Mouse (Mus musculus) limb, embryonic 15.5 days (tissue): ENCODE measurements around the gene Larp6. TPM values are rescaled to one million over a fixed set of nuclear protein-coding genes. Genes with fewer than 3 reads are reported as not detected.
A peak's percentile ranks its signal among the peaks of the same experiment; 100 is the strongest.

Source experiments
- ATAC-seq: fragments of 200-750 bp; cut with Nextera tagmentation; 2 replicates; pipeline ENCODE4 v1.8.0; 2017; ENCODE audit warnings: low read depth, moderate TSS enrichment; ENCODE audit not compliant: insufficient number of reproducible peaks, low FRiP score, low TSS enrichment
- H3K27ac ChIP-seq: fragments of 300-500 bp; sonication (generic); 2 replicates; pipeline ENCODE4 v1.5.1; 2015; ENCODE audit warnings: moderate library complexity, mild to moderate bottlenecking, inconsistent platforms
- H3K27me3 ChIP-seq: fragments of 300-500 bp; sonication (generic); 2 replicates; pipeline ENCODE4 v1.6.1; 2015; ENCODE audit warnings: inconsistent platforms
- H3K36me3 ChIP-seq: fragments of 300-500 bp; sonication (generic); 2 replicates; pipeline ENCODE4 v1.6.1; 2015; ENCODE audit warnings: inconsistent platforms
- H3K4me1 ChIP-seq: fragments of 300-500 bp; sonication (generic); 2 replicates; pipeline ENCODE4 v1.6.1; 2015; ENCODE audit warnings: inconsistent platforms
- H3K4me2 ChIP-seq: fragments of 300-500 bp; sonication (generic); 2 replicates; pipeline ENCODE4 v1.6.1; 2015; ENCODE audit warnings: mild to moderate bottlenecking, inconsistent platforms
- H3K4me3 ChIP-seq: fragments of 300-500 bp; sonication (generic); 2 replicates; pipeline ENCODE4 v1.5.1; 2015; ENCODE audit warnings: mild to moderate bottlenecking, inconsistent platforms
- H3K9ac ChIP-seq: fragments of 300-500 bp; sonication (generic); 2 replicates; pipeline ENCODE4 v1.6.1; 2015; ENCODE audit warnings: inconsistent platforms
- H3K9me3 ChIP-seq: fragments of 300-500 bp; sonication (generic); 2 replicates; pipeline ENCODE4 v1.6.1; 2016; ENCODE audit warnings: inconsistent platforms
- WGBS: fragments of 180-500 bp; shearing (Covaris S2); methylation state at CpG from one replicate; pipeline ENCODE4 v1.1.7; 2015; 5-methylcytosine and 5-hydroxymethylcytosine counted together
- polyA plus RNA-seq: library from polyadenylated mRNA; unstranded; fragments of >200 nt; fragmentation: Nextera tagmentation; extraction: Ambion mirVana; gene quantifications from 2 replicates; pipeline ENCODE4 v1.2.1, GENCODE M21; 2015

The Larp6 gene
- polyA plus RNA-seq, 1 experiment from 2014 or later, result 4.1 TPM

- Histone ChIP-seq H3K27ac (no peak overlapping the region), H3K27me3 (no peaks in the 10 kb centered on the region), H3K9ac (no peak overlapping the region), H3K4me3 (no peak overlapping the region), H3K4me1 (peaks cover 11% of the 10 kb centered on the region), H3K4me2 (no peak overlapping the region), H3K36me3 (no peaks in the 10 kb centered on the region), H3K9me3 (no peaks in the 10 kb centered on the region)
- no peak for ATAC-seq
- 50% methylated on average over 5 of the region's 5 CpGs for WGBS
Measured at GRCm38 (mm10) chr9:60715828-60716227, 3.0 kb downstream of the Larp6 start.

- H3K9me3 ChIP-seq, result no peaks in the 10 kb centered on the region
- WGBS, result 56% methylated on average over 3 of the region's 3 CpGs
- no peak overlapping the region for H3K4me2 ChIP-seq
- H3K27me3 ChIP-seq, result no peaks in the 10 kb centered on the region
- H3K4me3 ChIP-seq, result no peak overlapping the region
- H3K27ac ChIP-seq, result no peak overlapping the region
- peaks cover 8% of the 10 kb centered on the region for H3K4me1 ChIP-seq
- ATAC-seq, result no peak
- no peak overlapping the region for H3K9ac ChIP-seq
- H3K36me3 ChIP-seq, result no peaks in the 10 kb centered on the region
Measured at GRCm38 (mm10) chr9:60718284-60718683, 5.5 kb downstream of the Larp6 start.

DNA sequence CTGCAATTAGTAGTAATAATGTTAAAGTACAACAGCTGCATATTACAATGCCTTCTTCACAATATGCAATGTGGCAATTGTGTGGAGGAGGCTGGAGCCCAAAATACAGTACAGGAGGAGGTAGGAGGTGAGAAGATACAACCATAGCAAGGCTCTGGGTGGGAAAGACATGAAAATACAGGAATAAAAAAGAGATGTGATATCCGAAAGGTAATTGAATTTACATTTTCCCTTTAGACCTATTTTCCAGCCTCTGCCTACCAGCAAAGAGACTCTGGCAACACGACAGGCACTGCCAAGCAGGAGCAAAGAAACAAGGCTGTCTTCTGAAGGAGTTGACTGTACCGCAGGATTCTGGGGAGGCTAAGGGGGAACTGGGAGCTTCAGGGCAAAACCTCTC is 6.9 kb downstream of the Larp6 start:
- 75% methylated on average over 3 of the region's 3 CpGs for WGBS
- Histone ChIP-seq H3K4me1 (no peaks in the 10 kb centered on the region), H3K4me3 (no peak overlapping the region), H3K27ac (no peak overlapping the region), H3K36me3 (no peaks in the 10 kb centered on the region), H3K27me3 (no peaks in the 10 kb centered on the region), H3K4me2 (no peak overlapping the region), H3K9ac (no peak overlapping the region), H3K9me3 (no peaks in the 10 kb centered on the region)
- ATAC-seq, result no peak

DNA sequence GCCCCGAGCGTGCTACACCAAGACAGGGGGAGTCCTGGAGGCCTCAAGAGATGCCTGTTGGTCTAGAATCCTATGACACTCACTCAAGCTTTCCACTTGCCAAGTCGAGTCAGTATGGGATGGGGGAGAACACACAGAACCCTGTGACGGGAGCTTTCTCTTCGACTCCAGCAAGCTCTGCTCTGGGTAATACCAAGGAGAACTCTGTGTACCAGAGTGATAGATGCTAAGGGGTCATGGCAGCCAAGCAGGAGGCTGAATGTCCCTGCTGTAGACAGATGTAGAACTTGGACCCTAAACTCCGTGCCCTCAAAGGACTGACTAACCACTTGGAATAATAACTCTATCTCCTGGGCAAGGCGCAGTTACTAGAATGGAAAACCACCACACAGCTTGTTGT is 12.2 kb downstream of the Larp6 start:
- Histone ChIP-seq H3K4me3 (no peak overlapping the region), H3K36me3 (peaks cover 3% of the 10 kb centered on the region; the same call in 1 of the 2 replicates), H3K4me2 (no peak overlapping the region), H3K4me1 (no peaks in the 10 kb centered on the region), H3K27ac (no peak overlapping the region), H3K9me3 (no peaks in the 10 kb centered on the region), H3K27me3 (no peaks in the 10 kb centered on the region), H3K9ac (no peak overlapping the region)
- no peak for ATAC-seq
- WGBS, result 90% methylated on average over 7 of the region's 7 CpGs

- no peak for ATAC-seq
- WGBS, result 88% methylated on average over 2 of the region's 2 CpGs
- H3K27me3 ChIP-seq, result no peaks in the 10 kb centered on the region
Measured at GRCm38 (mm10) chr9:60734321-60734720, 21.5 kb downstream of the Larp6 start.

GRCm38 (mm10) chr9:60739126-60739525 is 26.3 kb downstream of the Larp6 start:
- peaks cover 20% of the 10 kb centered on the region for H3K4me1 ChIP-seq
- H3K9ac ChIP-seq, result no peak overlapping the region
- WGBS, result 88% methylated on average over 5 of the region's 5 CpGs
- H3K4me2 ChIP-seq, result no peak overlapping the region
- no peak overlapping the region for H3K4me3 ChIP-seq
- H3K27me3 ChIP-seq, result no peaks in the 10 kb centered on the region
- H3K36me3 ChIP-seq, result peaks cover 15% of the 10 kb centered on the region
- ATAC-seq, result no peak
- no peaks in the 10 kb centered on the region for H3K9me3 ChIP-seq
- H3K27ac ChIP-seq, result no peak overlapping the region

More at GRCm38 (mm10) chr9:60734321-60734720, 21.5 kb downstream of the Larp6 start:
- Histone ChIP-seq H3K4me3 (no peak overlapping the region), H3K9me3 (no peaks in the 10 kb centered on the region), H3K4me2 (no peak overlapping the region), H3K4me1 (no peaks in the 10 kb centered on the region), H3K27ac (no peak overlapping the region), H3K9ac (no peak overlapping the region), H3K36me3 (peaks cover 15% of the 10 kb centered on the region)

GRCm38 (mm10) chr9:60741436-60741835 is 28.6 kb downstream of the Larp6 start:
- Histone ChIP-seq H3K4me2 (no peak overlapping the region), H3K27me3 (no peaks in the 10 kb centered on the region), H3K4me3 (no peak overlapping the region), H3K9me3 (no peaks in the 10 kb centered on the region), H3K4me1 (peaks cover 20% of the 10 kb centered on the region), H3K36me3 (peaks cover 15% of the 10 kb centered on the region), H3K9ac (no peak overlapping the region), H3K27ac (no peak overlapping the region)
- no peak for ATAC-seq
- WGBS, result 46% methylated on average over 10 of the region's 10 CpGs

- Histone ChIP-seq H3K36me3 (peaks cover 8% of the 10 kb centered on the region), H3K4me1 (peaks cover 20% of the 10 kb centered on the region), H3K9me3 (no peaks in the 10 kb centered on the region), H3K27ac (no peak overlapping the region), H3K9ac (no peak overlapping the region), H3K27me3 (no peaks in the 10 kb centered on the region), H3K4me3 (no peak overlapping the region), H3K4me2 (no peak overlapping the region)
- WGBS, result 46% methylated on average over 9 of the region's 9 CpGs
- ATAC-seq, result no peak
Measured at GRCm38 (mm10) chr9:60742516-60742915, 29.7 kb downstream of the Larp6 start.

GRCm38 (mm10) chr9:60743180-60743900 is 30.6 kb downstream of the Larp6 start:
- 43% methylated on average over 17 of the region's 17 CpGs for WGBS
- Histone ChIP-seq H3K27me3 (no peaks in the 10 kb centered on the region), H3K4me1 (peaks cover 20% of the 10 kb centered on the region), H3K4me3 (no peak overlapping the region), H3K4me2 (peak overlapping the region; percentile 24; the same call in 1 of the 2 replicates), H3K36me3 (0 out of 2 replicates have a peak, but pooled peaks cover 3% of the 10 kb centered on the region), H3K9ac (no peak overlapping the region), H3K27ac (peak overlapping the region; percentile 6; the same call in 1 of the 2 replicates), H3K9me3 (no peaks in the 10 kb centered on the region)
- ATAC-seq, result no peak

DNA sequence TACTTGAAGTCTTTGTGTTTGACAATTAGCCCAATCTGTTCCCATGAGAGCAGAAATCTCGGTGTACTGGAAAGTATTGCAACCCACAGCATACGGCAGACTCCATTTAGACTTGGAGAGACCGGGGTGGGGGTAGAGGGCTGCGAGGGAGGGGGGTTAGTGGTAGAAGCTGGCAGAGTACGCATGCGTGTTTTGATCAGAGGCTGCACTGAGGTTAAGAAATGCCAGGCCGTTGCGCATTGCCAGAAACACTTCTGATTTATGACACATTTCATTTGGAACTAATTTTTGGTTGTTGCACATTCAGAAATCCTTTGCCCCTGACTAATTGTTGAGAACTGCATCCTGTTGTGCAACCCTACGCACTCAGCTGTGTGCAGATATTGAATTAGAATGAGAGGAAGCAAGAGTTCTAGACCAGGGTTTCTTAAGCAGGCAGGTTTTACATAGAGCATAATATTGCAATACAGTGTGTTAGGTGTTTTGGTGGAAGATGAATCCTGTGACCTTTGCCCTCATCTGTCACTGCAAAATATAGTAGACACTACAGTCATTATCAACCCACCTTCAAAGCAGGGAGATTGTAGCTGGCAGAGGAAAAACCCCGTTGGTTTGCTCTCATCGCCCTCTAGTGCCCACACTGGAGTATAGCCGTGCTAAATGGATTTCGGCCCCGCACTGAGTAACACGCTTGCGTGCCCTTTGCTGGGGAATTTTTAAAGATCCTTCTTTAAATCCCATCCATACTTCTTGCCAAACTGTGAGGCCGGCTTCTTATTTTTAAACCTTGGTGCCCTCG is 31.6 kb downstream of the Larp6 start:
- no peaks in the 10 kb centered on the region for H3K36me3 ChIP-seq
- H3K4me2 ChIP-seq, result no peak overlapping the region
- WGBS, result 43% methylated on average over 18 of the region's 18 CpGs
- H3K9ac ChIP-seq, result no peak overlapping the region
- no peak overlapping the region for H3K4me3 ChIP-seq
- no peaks in the 10 kb centered on the region for H3K9me3 ChIP-seq
- H3K27me3 ChIP-seq, result no peaks in the 10 kb centered on the region
- peaks cover 20% of the 10 kb centered on the region for H3K4me1 ChIP-seq
- no peak overlapping the region for H3K27ac ChIP-seq
- ATAC-seq, result no peak

DNA sequence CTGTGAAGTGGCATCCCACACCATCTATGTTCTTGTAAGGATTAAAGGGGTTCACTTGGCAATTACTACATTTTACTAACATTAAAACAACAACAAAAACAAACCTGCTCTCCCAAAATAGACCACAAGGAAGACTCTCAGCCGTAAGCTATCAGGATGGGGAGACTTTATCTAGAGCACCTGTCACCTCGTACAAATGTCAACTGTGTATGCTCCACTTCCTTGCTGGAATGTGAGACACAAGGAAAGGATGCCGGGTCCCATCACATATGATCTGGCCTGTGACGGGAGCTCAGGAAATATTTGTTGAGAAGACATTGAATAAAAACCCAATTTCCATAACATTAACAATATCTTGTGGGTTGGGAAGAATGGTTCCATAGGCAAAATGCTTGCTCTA is 32.2 kb downstream of the Larp6 start:
- 69% methylated on average over 4 of the region's 4 CpGs for WGBS
- Histone ChIP-seq H3K4me1 (peaks cover 20% of the 10 kb centered on the region), H3K27ac (no peak overlapping the region), H3K36me3 (no peaks in the 10 kb centered on the region), H3K9me3 (no peaks in the 10 kb centered on the region), H3K4me3 (no peak overlapping the region), H3K4me2 (no peak overlapping the region), H3K27me3 (no peaks in the 10 kb centered on the region), H3K9ac (no peak overlapping the region)
- no peak for ATAC-seq

GRCm38 (mm10) chr9:60746561-60746960 is 33.8 kb downstream of the Larp6 start:
- H3K4me3 ChIP-seq, result no peak overlapping the region
- no peaks in the 10 kb centered on the region for H3K36me3 ChIP-seq
- 32% methylated on average over 6 of the region's 6 CpGs for WGBS
- H3K27me3 ChIP-seq, result no peaks in the 10 kb centered on the region
- no peak overlapping the region for H3K9ac ChIP-seq
- H3K27ac ChIP-seq, result no peak overlapping the region
- peaks cover 15% of the 10 kb centered on the region for H3K4me1 ChIP-seq
- no peaks in the 10 kb centered on the region for H3K9me3 ChIP-seq
- H3K4me2 ChIP-seq, result no peak overlapping the region
- ATAC-seq, result no peak
